Mouse (Mus musculus) granulocyte monocyte progenitor cell, adult 5-6 weeks (primary cell): ENCODE measurements around the gene Rasip1. TPM values are rescaled to one million over a fixed set of nuclear protein-coding genes. Genes with fewer than 3 reads are reported as not detected.

ENCODE experiments used
- ATAC-seq: replicated peaks from 2 replicates; pipeline ENCODE4 v1.8.0; 2016; ENCODE audit warnings: mild to moderate bottlenecking, moderate TSS enrichment, inconsistent platforms; ENCODE audit not compliant: poor library complexity, severe bottlenecking
- total RNA-seq, 2 experiments: library from RNA; stranded (forward) in 1 of 2; stranded (reverse) in 1 of 2; fragments of 200-712, 200-1000 nt in 1 of 2; fragments of >200 nt in 1 of 2; fragmentation: Nextera tagmentation in 1 of 2; gene quantifications; 2 replicates each; pipeline ENCODE4 v1.2.3; 2014 to 2017

The Rasip1 gene
- total RNA-seq (2014; fragmentation: Nextera tagmentation), result 0.15 TPM in 1 of 2 replicates, not detected in the other
- 0.93 TPM in 1 of 2 replicates, not detected in the other for total RNA-seq (2017)

DNA sequence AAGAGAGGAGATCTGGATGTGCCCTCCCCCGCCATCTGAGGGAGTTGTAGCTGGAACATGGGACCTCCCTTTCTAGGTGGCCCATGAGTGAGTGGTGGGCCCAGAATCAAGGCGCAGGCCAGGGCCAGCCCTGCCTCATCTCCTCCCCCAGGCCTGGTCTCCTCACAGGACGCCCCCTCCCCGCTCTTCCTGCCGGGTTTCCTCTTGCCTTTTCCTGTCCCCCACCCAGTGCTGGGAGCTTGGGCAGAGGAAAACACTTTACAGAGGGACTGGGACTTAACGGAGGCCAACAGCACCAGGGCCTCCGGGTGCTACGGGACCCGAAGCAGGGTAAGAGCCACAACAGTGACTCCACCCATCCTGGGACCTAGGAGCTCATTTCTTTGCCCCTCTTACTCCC is at the start of gene Rasip1:
Gene Rasip1, plus strand, starts transcription at position 228 of the 400 bp plus-strand sequence.
- no peak for ATAC-seq

DNA sequence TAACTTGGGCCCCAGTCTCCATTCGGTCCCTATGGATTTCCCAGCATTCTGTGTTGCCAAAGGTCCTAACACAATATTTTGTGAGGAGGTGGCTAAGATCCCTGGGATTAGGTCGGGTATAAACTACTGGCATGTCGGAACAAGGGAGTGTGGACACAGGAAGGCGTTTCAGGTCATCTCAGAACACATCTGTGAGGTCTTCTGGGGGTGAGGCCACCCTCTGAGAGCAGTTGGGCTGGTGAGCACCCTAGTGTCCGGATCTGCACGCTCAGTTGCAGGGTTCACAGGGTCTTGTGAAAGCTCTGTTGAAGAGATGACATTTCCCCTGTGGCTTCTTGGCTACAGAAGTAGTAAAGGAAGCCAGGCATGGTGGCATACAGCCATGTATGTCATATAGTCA is 41.4 kb upstream of the Rasip1 start:
- no peak for ATAC-seq

DNA sequence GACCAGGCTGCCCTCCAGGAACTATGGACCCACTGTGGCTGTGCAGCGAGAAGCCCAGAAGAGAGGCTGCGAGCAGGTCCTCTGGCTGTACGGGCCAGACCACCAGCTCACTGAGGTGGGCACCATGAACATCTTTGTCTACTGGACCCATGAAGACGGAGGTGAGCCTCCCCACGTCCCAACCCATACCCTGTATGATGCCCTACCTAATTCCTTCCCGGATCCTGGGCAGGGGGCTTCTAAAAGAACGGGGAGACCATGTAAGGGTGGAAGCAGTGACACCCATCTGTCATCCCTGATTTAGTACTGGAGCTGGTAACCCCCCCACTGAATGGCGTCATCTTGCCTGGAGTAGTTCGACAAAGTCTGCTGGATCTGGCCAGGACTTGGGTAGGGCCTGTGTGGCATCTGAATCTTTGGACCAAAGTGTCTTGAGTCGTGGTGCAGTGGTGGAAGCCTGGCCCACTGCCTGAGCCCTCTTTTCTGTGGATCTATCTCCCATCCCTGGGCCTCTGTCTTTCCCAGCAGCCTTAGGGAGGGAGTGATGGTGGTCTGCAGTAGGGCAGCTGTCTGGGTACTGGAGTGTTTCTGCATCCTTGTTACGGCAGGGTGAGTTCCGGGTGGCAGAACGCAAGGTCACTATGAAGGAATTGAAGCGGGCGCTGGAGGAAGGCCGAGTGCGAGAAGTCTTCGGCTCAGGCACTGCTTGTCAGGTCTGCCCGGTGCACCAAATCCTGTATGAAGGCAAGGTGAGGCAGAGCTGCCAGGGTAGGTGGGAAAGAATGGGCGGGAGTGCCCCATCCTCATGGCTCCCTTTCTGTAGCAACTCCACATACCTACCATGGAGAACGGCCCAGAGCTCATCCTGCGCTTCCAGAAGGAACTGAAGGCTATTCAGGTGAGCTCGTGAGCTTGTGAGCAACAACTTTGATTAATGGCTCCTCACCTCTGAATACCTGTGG is 39.4 kb upstream of the Rasip1 start:
- ATAC-seq, result no peak

DNA sequence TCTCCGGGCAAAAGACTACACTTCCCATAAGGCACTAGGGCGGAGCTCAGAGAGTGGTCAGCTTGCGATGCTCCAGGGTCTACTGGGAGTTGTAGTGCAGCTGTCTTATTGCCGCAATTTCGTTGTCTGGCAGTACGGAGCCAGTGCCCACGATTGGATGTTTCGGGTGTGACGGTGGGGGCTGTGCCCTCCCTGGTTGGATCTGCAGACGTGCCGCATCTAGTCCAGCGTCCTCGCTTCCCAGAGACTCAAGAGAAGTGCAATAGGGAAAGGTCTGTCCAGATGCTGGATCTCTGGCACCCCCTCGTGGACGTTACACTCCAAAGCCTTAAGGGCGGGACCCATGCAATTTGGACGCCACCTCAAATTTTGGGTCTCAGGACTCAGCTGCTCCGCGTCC is 38.1 kb upstream of the Rasip1 start:
- ATAC-seq, result peak; percentile 86

DNA sequence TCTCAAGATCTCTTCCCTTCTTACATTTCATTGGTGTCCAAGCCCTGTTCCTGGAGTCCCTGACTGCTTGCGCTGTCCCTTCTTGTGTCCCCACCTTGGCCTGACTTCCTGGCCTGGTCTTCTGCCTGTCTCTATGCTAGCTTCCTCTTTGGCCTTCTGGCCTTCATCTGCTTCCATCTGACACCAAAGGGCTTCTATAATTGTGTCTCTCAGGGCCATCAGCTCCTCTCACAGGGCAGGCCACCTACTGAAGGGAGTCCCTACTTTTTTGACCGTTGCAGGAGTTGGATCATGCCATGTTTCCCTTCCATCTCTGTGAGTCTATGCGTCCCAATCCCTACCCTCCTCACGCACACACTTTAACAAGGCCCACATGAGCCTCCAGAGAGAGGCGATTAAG is 37.4 kb upstream of the Rasip1 start:
- ATAC-seq, result no peak

DNA sequence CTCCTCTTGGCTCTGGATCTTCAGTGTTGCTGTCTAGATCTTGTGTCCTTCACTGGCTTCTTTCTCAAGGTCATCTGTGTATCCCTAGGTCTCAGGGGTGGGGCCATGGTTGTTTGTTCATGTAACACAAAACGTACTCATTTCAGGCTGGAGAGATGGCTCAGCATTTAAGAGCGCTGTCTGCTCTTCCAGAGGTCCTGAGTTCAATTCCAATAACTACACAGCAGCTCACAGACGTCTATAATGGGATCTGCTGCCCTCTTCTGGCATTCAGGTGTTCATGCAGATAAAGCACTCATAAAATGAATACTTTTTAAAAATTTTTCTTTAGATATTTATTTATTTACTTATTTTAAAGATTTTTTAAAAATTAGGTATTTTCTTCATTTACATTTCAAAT is 36.4 kb upstream of the Rasip1 start:
- no peak for ATAC-seq

DNA sequence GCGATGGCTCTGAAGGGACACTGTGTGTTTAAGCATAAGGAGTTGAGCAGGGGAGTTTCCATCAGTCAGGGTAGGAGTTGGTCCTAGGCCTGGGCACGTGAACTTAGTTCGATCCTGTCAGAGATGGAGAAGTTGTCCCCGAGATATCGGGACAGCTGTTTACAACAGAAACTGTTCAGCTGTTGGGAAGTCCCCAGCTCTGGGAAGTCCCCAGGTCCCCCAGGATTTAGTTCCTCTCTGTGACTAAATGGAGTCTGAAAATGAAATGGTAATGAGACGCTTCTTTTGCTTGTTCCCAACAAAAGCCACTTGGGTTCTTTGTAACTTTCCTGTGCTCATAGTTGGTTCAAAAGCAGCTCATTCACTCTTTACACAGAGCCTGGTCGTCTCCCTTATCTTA is 35.4 kb upstream of the Rasip1 start:
- ATAC-seq, result peak; percentile 13

DNA sequence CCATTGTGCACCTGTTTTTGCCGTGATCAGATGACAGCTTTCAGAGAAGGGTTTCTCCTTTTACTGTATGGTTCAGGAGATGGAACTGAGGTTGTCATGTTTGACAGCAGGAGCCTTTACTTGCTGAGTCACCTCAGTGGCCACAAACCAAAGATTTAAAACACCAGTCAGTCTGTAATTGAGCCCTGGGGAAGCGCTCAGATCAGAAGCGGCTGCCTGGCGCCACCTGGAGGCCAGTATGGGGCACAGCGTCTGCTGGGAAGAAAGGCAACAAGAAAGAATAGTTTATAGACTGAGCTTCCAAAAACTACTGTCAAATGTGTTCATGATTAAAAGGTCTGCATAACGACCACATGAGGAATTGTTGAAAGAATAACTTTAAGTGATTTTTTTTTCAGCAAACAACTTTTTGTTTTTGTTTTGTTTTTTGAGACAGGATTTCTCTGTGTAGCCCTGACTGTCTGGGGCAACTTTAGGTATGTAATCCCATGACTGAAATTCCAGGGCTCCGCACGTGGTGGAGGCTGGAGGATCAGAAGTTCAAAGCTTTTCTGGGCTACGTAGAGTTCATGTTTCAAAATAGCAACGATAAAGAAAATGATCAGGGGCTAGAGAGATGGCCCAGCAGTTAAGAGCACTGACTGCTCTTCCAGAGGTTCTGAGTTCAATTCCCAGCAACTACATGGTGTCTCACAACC is 34.0 kb upstream of the Rasip1 start:
- peak; percentile 55 for ATAC-seq

DNA sequence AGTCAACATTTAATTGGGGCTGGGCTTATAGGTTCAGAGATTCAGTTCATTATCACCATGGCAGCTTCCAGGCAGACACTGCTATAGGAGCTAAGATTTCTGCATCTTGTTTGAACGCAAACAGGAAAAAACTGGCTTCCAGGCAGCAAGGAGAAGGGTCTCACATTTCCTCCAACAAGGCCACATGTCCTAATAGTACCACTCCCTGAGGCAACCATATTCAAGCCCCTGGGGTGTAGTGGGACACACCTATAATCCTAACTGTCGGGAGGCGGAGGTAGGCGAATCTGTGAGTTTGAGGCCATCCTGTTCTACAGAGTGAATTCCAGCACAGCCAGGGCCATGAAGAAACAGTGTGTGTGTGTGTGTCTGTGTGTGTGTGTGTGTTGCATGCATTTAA is 32.1 kb upstream of the Rasip1 start:
- ATAC-seq, result no peak

DNA sequence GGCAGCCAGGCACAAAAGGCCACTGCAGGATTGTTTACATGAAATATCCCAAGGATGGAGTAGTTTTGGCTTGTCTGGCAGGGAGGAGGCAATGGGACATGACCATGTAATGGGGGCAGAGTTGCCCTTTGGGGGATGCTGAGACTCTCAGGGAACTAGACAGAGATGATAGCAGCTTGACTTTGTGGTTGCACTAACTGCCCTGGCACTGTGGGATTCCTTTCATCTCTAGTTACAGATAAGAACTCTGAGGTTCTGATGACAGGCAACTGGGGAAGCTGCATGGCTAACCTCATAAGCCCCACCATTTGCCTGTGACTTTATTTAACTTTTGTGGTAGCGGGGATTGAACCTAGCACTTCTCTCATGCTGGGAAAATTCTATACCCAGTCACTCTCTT is 31.2 kb upstream of the Rasip1 start:
- no peak for ATAC-seq

DNA sequence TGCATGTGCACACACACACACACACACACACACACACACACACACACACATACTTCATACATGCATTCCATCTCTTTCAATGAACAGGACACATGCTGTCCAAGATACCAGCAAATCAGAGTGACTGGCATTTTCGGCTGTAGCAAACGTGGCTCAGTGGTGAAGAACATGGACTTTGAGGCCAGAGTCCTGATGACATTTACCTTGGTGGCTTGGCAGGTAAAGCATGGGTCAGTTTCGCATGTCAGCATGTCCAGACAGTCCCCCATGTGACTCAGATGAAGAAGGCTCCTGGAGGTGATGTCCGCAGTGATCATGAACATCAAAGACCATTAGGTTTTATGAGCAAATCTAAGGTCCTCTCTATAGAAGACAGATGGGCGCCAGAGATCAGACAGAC is 30.3 kb upstream of the Rasip1 start:
- ATAC-seq, result no peak

DNA sequence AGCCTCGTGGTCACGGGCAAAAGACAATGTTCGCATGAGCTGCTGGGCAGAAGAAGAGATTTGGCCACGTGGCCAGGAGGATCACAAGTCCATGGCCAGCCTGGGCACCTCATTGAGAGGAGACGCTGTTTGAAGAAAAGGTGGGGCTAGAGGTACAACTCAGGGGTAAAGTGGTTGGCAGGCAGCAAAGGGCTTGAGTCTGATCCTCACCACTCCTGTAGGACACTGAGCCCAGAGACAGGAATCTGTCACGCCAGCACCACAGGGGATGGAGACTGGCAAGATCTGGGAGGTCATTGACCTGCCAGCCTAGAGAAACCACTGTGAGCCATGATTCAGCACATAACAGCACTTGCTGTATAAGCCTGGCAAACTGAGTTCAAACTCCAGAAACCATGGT is 29.8 kb upstream of the Rasip1 start:
- ATAC-seq, result no peak

DNA sequence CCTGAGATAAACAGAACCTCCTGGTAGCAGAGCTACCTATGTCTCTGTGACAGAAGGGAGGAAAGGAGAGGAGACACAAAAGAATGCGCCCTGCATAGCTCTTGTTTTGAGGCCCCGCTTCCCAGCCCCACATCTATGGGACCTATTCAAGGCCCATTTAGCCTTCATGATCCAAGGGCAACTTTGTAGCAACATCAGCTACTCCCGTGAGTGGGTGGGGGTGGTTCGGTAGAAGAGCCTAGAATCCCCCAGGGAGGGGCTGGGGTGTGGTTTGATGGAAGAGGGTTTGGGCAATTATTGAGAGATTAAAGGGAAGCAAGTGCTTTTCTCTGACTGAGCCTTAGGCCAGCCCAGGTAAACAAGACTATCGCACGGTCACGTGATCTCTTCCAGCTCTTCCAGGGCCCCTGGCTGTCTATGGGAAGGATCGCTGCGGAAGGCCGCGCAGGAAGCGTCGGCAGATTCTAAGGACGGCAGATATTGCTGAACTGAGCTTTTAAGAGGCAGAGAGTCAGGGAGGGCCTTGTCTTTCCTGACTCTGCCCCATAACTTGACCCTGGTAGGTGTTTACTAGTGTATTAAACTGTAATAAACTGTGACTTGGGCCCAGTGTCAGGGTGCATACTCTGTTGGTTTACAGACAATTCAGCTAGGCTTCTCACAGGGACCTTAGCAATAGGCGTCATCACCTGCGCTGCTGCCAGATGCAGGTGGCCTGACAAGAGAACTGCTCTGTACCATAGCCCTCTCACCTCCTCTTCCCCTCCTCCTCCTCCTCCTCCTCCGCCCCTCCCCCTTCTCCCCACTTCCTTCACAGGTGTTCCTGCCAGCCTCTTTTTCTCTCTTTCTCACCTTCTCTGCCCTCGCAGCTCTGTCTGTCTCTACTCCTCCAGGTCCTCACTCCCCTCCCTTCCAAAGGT is 28.1 kb upstream of the Rasip1 start:
- no peak for ATAC-seq

DNA sequence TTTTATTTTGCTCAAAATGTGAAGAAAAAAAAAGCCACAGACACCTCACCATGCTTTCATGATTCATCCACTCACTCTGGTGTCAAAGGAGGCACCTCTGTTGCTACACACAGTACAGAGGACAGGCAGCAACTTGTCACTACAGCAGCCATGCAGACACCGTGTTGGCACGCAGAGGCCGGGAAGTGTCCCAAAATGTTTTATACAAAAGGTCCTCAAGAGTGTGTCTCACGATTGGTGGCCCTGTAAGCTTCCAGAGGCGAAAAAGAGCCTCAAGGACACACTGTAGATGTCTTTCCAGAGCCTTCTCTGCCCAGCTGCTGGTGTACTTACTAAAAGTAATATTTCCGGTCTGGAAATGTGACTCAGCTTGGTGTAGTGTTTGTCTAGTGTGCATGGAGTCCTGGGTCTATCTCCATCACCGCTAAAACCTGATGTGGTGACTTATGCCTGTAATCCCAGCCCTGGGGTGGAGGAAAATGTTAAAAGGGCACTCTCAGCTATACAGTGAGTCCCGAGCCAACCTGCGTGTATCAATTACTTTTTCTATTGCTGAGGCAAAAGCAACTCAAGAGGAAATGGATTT is 21.5 kb upstream of the Rasip1 start:
- no peak for ATAC-seq

DNA sequence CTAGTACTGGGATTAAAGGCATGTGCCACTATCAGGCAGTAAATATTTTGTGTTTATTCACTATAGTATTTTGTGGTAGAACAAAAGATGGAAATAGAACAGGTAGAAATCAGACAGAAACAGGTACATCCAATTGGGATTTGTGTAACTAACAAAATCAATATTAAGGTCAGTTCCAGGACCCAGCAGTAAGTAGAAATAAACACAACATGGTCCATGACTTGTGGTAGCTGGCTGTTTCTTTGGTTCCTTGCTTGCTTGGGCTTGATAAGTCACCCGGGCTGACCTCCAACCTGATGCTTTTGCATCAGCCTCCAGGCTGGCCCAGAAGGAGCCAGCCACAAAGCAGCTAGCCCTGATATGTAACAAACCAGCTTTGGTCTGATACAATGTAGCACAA is 17.8 kb upstream of the Rasip1 start:
- ATAC-seq, result no peak

DNA sequence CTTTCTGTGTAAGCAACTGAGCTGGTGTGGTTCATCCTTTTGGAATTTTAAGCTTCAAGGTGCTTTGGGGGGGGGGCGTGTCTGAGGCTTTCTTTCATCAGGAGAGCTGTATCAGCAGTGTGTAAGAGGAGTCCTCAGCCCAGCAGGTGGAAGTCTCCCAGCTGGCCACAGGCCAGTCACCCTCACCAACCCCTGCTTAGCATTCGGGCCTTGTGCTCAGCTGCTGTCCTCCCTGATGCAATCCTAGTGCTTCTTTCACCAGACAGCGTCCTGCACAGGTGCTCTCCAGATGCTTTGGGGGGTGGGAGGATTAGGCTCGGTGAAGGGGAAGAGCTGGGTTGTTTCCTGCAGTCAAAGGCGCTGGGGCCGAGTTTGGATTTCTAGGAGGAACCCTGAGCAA is 11.0 kb upstream of the Rasip1 start:
- ATAC-seq, result no peak; the same call in 1 of the 2 replicates

DNA sequence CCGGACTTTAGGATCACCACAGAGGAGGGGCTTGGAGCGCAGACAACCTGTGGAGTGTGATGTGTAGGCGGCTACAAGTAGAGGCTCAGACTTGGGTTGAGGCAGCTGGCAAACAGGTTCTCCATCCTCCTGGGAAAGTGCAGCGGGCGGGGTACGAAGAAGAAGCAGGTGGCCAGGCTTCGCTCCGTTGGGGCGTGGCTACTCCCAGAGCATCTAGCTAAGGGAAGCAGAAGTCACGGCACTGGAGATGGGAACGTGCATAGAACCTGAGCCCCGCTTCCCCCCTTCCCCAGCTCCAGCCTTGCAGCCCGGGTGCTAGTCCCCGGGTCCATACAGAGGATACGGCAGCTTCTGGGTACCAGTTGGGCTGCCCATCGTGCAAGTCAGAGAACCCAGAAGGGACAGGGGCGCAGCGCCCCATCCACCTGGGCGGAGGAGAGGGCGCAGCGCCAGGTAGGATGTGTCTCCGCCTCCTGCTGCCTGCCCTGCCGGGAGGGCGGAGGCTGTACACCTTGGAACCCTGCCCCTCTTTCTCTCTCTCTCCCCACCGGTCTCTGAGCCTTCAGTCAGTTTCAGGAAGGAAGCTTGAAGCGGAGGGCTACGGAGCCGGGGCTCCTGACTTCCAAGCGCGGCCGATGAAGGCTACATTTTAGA is 10.1 kb upstream of the Rasip1 start, which contains the start of gene Fut1:
Gene Fut1, plus strand, starts transcription at position 248 of the 654 bp plus-strand sequence.
- 0 out of 2 replicates have a peak, but pooled peaks have one; percentile 11 for ATAC-seq

DNA sequence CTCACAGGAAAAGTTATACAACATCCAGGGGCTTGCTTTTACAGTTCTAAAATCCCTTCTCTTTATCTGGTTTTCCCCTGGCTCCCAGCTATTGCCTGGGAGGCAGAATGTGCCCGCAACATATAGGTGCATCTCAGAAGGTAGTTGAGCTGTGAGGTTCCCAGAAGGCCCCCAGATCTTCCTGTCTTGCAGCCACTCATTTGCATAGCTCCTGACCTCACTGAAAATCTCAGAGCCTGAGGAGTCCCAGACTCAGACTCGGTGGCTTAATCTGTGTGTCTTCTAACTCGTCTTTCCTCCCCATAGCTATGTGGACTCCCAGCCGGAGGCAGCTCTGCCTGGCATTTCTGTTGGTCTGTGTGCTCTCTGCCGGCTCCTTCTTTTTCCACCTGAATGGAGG is 9.0 kb upstream of the Rasip1 start:
- ATAC-seq, result no peak

DNA sequence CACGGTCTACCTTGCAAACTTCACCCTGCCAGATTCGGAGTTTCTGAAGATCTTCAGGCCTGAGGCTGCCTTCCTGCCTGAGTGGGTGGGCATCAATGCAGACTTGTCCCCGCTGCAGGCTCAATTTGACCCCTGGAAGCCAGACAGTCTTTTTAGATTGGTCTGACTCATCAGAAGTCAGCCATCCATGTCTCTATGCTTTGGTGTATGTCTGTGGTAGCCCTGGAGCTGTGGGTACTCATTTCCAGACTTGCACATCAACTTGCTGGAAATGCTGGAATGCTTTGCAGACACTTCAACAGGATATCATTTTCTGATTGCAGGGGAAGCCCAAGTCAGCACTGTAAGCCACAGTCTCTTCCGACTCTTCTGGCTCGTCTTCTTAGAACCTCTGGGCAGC is 7.7 kb upstream of the Rasip1 start:
- no peak for ATAC-seq
